Mouse (Mus musculus) brain, embryonic 14.5 days (tissue): Measurements from ENCODE around the gene Tmem179.

Source experiments
- CTCF ChIP-seq: fragments of 200-500 bp; IDR thresholded peaks from 2 replicates; pipeline ENCODE4 v1.5.1; 2012; ENCODE audit warnings: inconsistent platforms, mild to moderate bottlenecking, moderate library complexity, borderline replicate concordance; ENCODE audit not compliant: insufficient read depth, insufficient read length; ENCODE audit errors: extremely low read depth
- POLR2A ChIP-seq: fragments of 200-500 bp; IDR thresholded peaks from 2 replicates; pipeline ENCODE4 v1.6.1; 2012; ENCODE audit warnings: mild to moderate bottlenecking, inconsistent platforms, borderline replicate concordance; ENCODE audit not compliant: poor library complexity, insufficient read depth, insufficient read length, severe bottlenecking; ENCODE audit errors: extremely low read depth

GRCm38 (mm10) chr12:112537233-112537632 is 20.7 kb upstream of the Tmem179 start:
- TF ChIP-seq CTCF (no peak), POLR2A (no peak)
